Mouse (Mus musculus) embryonic stem cell, embryonic (primary cell): ENCODE measurements around the gene 4930404N11Rik.

Source experiments
- CTCF ChIA-PET, 4 experiments: fragments of 300-600 bp in 2 of 4; fragments of 350-600 bp in 2 of 4; sonication (Branson Sonifier 250); formaldehyde crosslinking; loops; one replicate each; lab custom pipeline; 2022; ENCODE audit warnings: inconsistent platforms in 2 of 4; lab: Charles Lee
- POLR2A ChIA-PET, 4 experiments: fragments of 300-600 bp in 2 of 4; fragments of 350-600 bp in 2 of 4; sonication (Branson Sonifier 250); formaldehyde crosslinking; loops; one replicate each; lab custom pipeline; 2022; ENCODE audit warnings: antibody characterized with exemption in 4 of 4, inconsistent platforms in 1 of 4; lab: Charles Lee

4930404N11Rik gene

GRCm38 (mm10) chr10:81365672-81366476, at the start of gene 4930404N11Rik:
4930404N11Rik (minus strand) TSS chr10:81365816.
- CTCF ChIA-PET, result interaction anchor here in 1 of 4 experiments (0.6 to 1.7 kb wide), 8 partner anchors 9 to 480 kb away, joined by 3 to 8 read pairs (median 3); partner anchors contain the start of genes Celf5, Gipc3, Hmg20b and Pip5k1c
- POLR2A ChIA-PET, result interaction anchor here (0.6 to 8.1 kb wide), 47 partner anchors 9 to 181 kb away, joined by 3 to 87 read pairs (median 4); partner anchors contain the start of genes Dohh (in 3 of the 4), Gm48551 (in 3 of the 4), Fzr1 (in 2 of the 4) and Mfsd12 (in 2 of the 4)

- CTCF ChIA-PET, result interaction anchor here in 3 of 4 experiments (0.5 to 7.4 kb wide), 6 partner anchors 10 to 174 kb away, joined by 3 to 98 read pairs (median 4); partner anchors contain the start of gene Ncln (in 1 of the 3)
- POLR2A ChIA-PET, result interaction anchor here in 3 of 4 experiments (0.6 to 10.0 kb wide), 10 partner anchors 8 to 240 kb away, joined by 4 to 104 read pairs (median 20); partner anchors contain the start of genes Fzr1 (in 1 of the 3), Pip5k1c (in 1 of the 3) and Tjp3 (in 1 of the 3)
These were observed 49.5 kb upstream of the 4930404N11Rik start for GRCm38 (mm10) chr10:81415146-81415545.

- POLR2A ChIA-PET, result interaction anchor here in 3 of 4 experiments (0.6 to 10.0 kb wide), 14 partner anchors 10 to 400 kb away, joined by 3 to 104 read pairs (median 10); partner anchors contain the start of genes Fzr1 (in 1 of the 3), Gng7 (in 1 of the 3) and Pip5k1c (in 1 of the 3)
- CTCF ChIA-PET, result interaction anchor here in 2 of 4 experiments (0.6 to 7.4 kb wide), 9 partner anchors 10 to 392 kb away, joined by 3 to 98 read pairs (median 4); partner anchors contain the start of gene Tjp3 (in 1 of the 2)
These were observed 49.1 kb upstream of the 4930404N11Rik start for GRCm38 (mm10) chr10:81414682-81415081.

GRCm38 (mm10) chr10:81413310-81414261, 48.0 kb upstream of the 4930404N11Rik start:
- ChIA-PET POLR2A (interaction anchor here in 3 of 4 experiments (0.6 to 10.0 kb wide), 30 partner anchors 8 to 399 kb away, joined by 3 to 104 read pairs (median 4); partner anchors contain the start of genes Fzr1 (in 2 of the 3), Pip5k1c (in 2 of the 3), Cactin (in 1 of the 3) and Eef2 (in 1 of the 3)), CTCF (interaction anchor here in 3 of 4 experiments (0.5 to 7.4 kb wide), 24 partner anchors 8 to 391 kb away, joined by 3 to 98 read pairs (median 3); partner anchors contain the start of genes Cactin (in 1 of the 3), Celf5 (in 1 of the 3), Pip5k1c (in 1 of the 3) and Tjp3 (in 1 of the 3))

GRCm38 (mm10) chr10:81412586-81413309, 47.1 kb upstream of the 4930404N11Rik start:
- POLR2A ChIA-PET, result interaction anchor here in 3 of 4 experiments (0.6 to 10.0 kb wide), 27 partner anchors 8 to 237 kb away, joined by 3 to 104 read pairs (median 4); partner anchors contain the start of genes Fzr1 (in 2 of the 3), Cactin (in 1 of the 3), Eef2 (in 1 of the 3) and Mfsd12 (in 1 of the 3)
- CTCF ChIA-PET, result interaction anchor here in 3 of 4 experiments (0.6 to 7.4 kb wide), 16 partner anchors 8 to 194 kb away, joined by 3 to 98 read pairs (median 4); partner anchors contain the start of genes Cactin (in 1 of the 3), Celf5 (in 1 of the 3) and Pip5k1c (in 1 of the 3)

GRCm38 (mm10) chr10:81411471-81412400, 46.1 kb upstream of the 4930404N11Rik start:
- CTCF ChIA-PET, result interaction anchor here in 2 of 4 experiments (0.6 to 1.6 kb wide), 10 partner anchors 10 to 187 kb away, joined by 3 to 9 read pairs (median 4); partner anchors contain the start of gene Pip5k1c (in 1 of the 2)
- POLR2A ChIA-PET, result interaction anchor here in 3 of 4 experiments (0.5 to 10.0 kb wide), 18 partner anchors 9 to 152 kb away, joined by 3 to 104 read pairs (median 6); partner anchors contain the start of genes 4930404N11Rik (in 1 of the 3), Dohh (in 1 of the 3), Fzr1 (in 1 of the 3) and Gm48551 (in 1 of the 3)

GRCm38 (mm10) chr10:81410981-81411380, 45.4 kb upstream of the 4930404N11Rik start:
- POLR2A ChIA-PET, result interaction anchor here in 3 of 4 experiments (0.5 to 10.0 kb wide), 11 partner anchors 8 to 746 kb away, joined by 3 to 104 read pairs (median 4); partner anchors contain the start of genes 4930404N11Rik (in 1 of the 3), Dohh (in 1 of the 3), Gm48551 (in 1 of the 3) and Pip5k1c (in 1 of the 3)
- CTCF ChIA-PET, result interaction anchor here in 2 of 4 experiments (0.6 to 1.6 kb wide), 8 partner anchors 9 to 140 kb away, joined by 3 to 9 read pairs (median 5); partner anchors contain the start of gene Pip5k1c (in 1 of the 2)

- POLR2A ChIA-PET, result interaction anchor here in 3 of 4 experiments (0.6 to 10.0 kb wide), 9 partner anchors 8 to 746 kb away, joined by 3 to 104 read pairs (median 5); partner anchors contain the start of genes 4930404N11Rik (in 1 of the 3), Dohh (in 1 of the 3), Gm48551 (in 1 of the 3) and Pip5k1c (in 1 of the 3)
- CTCF ChIA-PET, result interaction anchor here in 1 of 4 experiments (0.9 to 1.6 kb wide), 5 partner anchors 9 to 118 kb away, joined by 3 to 6 read pairs (median 5); partner anchors contain the start of gene Pip5k1c
These were observed 44.7 kb upstream of the 4930404N11Rik start for GRCm38 (mm10) chr10:81410350-81410749.

GRCm38 (mm10) chr10:81409330-81409729, 43.7 kb upstream of the 4930404N11Rik start:
- CTCF ChIA-PET, result interaction anchor here in 2 of 4 experiments (0.7 to 1.2 kb wide), 2 partner anchors 64 to 93 kb away, joined by 3 read pairs; no protein-coding TSS in a partner anchor
- POLR2A ChIA-PET, result interaction anchor here in 2 of 4 experiments (0.5 to 1.7 kb wide), 5 partner anchors 20 to 449 kb away, joined by 3 to 5 read pairs (median 3); no protein-coding TSS in a partner anchor

GRCm38 (mm10) chr10:81408871-81409291, 43.3 kb upstream of the 4930404N11Rik start:
- POLR2A ChIA-PET, result interaction anchor here in 2 of 4 experiments (1.0 to 3.0 kb wide), 5 partner anchors 9 to 479 kb away, joined by 3 to 21 read pairs (median 5); partner anchors contain the start of gene Gadd45b (in 1 of the 2)
- CTCF ChIA-PET, result interaction anchor here in 3 of 4 experiments (0.7 to 7.9 kb wide), 7 partner anchors 7 to 143 kb away, joined by 3 to 98 read pairs (median 3); partner anchors contain the start of genes Gm48552 (in 1 of the 3) and Smim24 (in 1 of the 3)

- CTCF ChIA-PET, result interaction anchor here (0.5 to 7.9 kb wide), 12 partner anchors 8 to 143 kb away, joined by 3 to 98 read pairs (median 4); partner anchors contain the start of genes Gm48552 (in 1 of the 4) and Smim24 (in 1 of the 4)
These were observed 42.8 kb upstream of the 4930404N11Rik start for GRCm38 (mm10) chr10:81408424-81408729.

GRCm38 (mm10) chr10:81407539-81408423, 42.2 kb upstream of the 4930404N11Rik start:
- ChIA-PET POLR2A (interaction anchor here in 2 of 4 experiments (0.6 to 8.1 kb wide), 14 partner anchors 9 to 1240 kb away, joined by 3 to 75 read pairs (median 4); partner anchors contain the start of genes Fzr1 (in 1 of the 2), Gadd45b (in 1 of the 2) and Pip5k1c (in 1 of the 2)), CTCF (interaction anchor here (0.5 to 7.9 kb wide), 20 partner anchors 8 to 144 kb away, joined by 3 to 98 read pairs (median 4); partner anchors contain the start of genes Fzr1 (in 1 of the 4), Gm48552 (in 1 of the 4), Pip5k1c (in 1 of the 4) and Smim24 (in 1 of the 4))

More at GRCm38 (mm10) chr10:81408424-81408729, 42.8 kb upstream of the 4930404N11Rik start:
- POLR2A ChIA-PET, result interaction anchor here in 2 of 4 experiments (0.7 to 8.1 kb wide), 9 partner anchors 9 to 479 kb away, joined by 3 to 75 read pairs (median 5); partner anchors contain the start of genes Gadd45b (in 1 of the 2) and Pip5k1c (in 1 of the 2)
